Mouse (Mus musculus) G1E-ER4 (cell line): ENCODE measurements around the gene Pxylp1. TPM values are rescaled to one million over a fixed set of nuclear protein-coding genes. Genes with fewer than 3 reads are reported as not detected.

ENCODE experiments used
- GATA1 ChIP-seq: IDR thresholded peaks from one replicate; pipeline ENCODE4 v1.8.0; 2012; ENCODE audit warnings: low read length, inconsistent platforms
- polyA plus RNA-seq: library from polyadenylated mRNA; stranded (reverse); fragments of >175 nt; gene quantifications from 2 replicates; pipeline ENCODE4 v1.2.3, GENCODE M21; 2012

Gene Pxylp1
- polyA plus RNA-seq, 1 experiment = not detected

GRCm38 (mm10) chr9:96782062-96782461, 110.4 kb downstream of the Pxylp1 start:
- TF ChIP-seq GATA1 = no peak

Other genes with a start within 250 kb of the Pxylp1 start
- gene Zbtb38, start 139.8 kb downstream of the Pxylp1 start, polyA plus RNA-seq = 2.1 and 3.6 TPM in 2 replicates
- gene Spsb4, start 126.2 kb upstream of the Pxylp1 start, polyA plus RNA-seq = not detected in 2 replicates
- gene Slc25a36, start 218.5 kb upstream of the Pxylp1 start, polyA plus RNA-seq = 3.8 and 4.2 TPM in 2 replicates